Mouse (Mus musculus) adipose tissue, adult 10 weeks (tissue): ENCODE measurements around the gene Tas2r113. TPM values are rescaled to one million over a fixed set of nuclear protein-coding genes. Genes with fewer than 3 reads are reported as not detected.

Experiments used
- polyA plus RNA-seq: library from polyadenylated mRNA; stranded (reverse); fragments of 350-450 nt; fragmentation: Illumina TruSeq; extraction: RNeasy Lipid Tissue Mini Kit (QIAGEN cat#74804); gene quantifications from one replicate; pipeline ENCODE4 v1.2.3, GENCODE M21; 2014; ENCODE audit warnings: low read depth, low replicate concordance

Tas2r113 gene
- not detected for polyA plus RNA-seq

DNA sequence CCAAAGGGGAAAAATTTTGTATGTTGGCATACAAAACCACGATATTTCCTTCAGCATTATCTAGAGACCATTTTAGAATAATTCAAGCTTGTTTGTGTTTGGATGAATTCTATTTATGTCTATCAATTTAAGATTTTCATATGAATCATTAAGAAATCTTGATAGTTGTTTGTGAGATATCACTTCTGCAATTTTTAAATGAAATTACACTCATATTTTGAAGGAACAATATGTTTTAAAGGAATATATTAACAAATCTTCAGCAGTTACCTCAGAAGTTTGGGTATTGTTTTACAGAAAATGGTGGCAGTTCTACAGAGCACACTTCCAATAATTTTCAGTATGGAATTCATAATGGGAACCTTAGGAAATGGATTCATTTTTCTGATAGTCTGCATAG is at the start of gene Tas2r113:
Tas2r113 (plus strand) TSS at position 301 of the 400 bp plus-strand sequence.

DNA sequence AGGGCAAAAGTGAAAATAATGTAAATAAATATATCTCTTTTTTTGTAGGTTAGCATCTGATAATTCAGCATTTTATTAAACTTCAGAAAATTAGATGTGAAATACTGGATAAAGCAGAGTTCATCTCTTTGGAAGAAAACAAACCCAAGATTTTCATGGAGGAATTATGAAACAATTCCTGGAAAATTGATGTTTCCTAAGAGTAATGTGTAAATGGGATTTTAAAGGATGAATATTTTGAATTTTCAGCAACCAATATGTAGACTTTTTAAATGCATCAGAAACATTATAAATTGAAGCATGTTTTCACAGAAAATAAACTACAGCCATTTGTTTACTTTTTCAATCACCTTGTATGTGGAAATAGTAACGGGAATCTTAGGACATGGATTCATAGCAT is 46.0 kb upstream of the Tas2r113 start, which contains the start of gene Tas2r123:
Tas2r123 (plus strand) TSS at position 301 of the 400 bp plus-strand sequence.

GRCm38 (mm10) chr6:132855138-132855537 is 37.7 kb upstream of the Tas2r113 start, which contains the start of gene Tas2r116:
Gene Tas2r116, plus strand, starts transcription at chr6:132855438.

GRCm38 (mm10) chr6:132867708-132868107 is 25.1 kb upstream of the Tas2r113 start, which contains the start of gene Tas2r110:
Gene Tas2r110, plus strand, starts transcription at chr6:132868008.

DNA sequence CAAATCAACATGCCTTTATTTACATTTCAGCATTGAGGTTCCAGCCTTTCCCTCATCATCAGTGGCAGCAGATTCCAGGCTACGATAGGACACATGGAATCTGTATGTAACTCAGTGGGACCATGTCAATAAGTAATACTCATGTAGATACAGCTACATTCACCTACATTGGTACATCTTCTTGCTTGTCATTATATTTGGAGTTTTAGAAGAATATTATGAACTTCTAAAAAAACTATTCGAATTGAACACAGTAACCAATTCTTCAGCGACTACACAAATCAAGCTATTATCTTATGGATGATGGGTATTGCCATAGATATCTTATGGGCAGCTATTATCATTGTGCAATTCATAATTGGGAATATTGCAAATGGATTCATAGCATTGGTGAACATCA is 16.5 kb downstream of the Tas2r113 start, which contains the start of gene Tas2r125:
Tas2r125 (plus strand) TSS at position 301 of the 400 bp plus-strand sequence.

Other genes starting within 250 kb of the Tas2r113 start
- gene A630073D07Rik, start 241.5 kb upstream of the Tas2r113 start, polyA plus RNA-seq: not detected
- not detected for gene Tas2r120, start 236.1 kb upstream of the Tas2r113 start, polyA plus RNA-seq
- not detected for gene Tas2r121, start 192.0 kb upstream of the Tas2r113 start, polyA plus RNA-seq
- gene Tas2r122, start 181.1 kb upstream of the Tas2r113 start, polyA plus RNA-seq: not detected
- gene Tas2r115, start 155.0 kb upstream of the Tas2r113 start, polyA plus RNA-seq: not detected
- gene Tas2r124, start 138.3 kb upstream of the Tas2r113 start, polyA plus RNA-seq: not detected
- gene Tas2r102, start 130.9 kb upstream of the Tas2r113 start, polyA plus RNA-seq: not detected
- gene Tas2r136, start 114.8 kb upstream of the Tas2r113 start, polyA plus RNA-seq: not detected
- gene Tas2r117, start 90.2 kb upstream of the Tas2r113 start, polyA plus RNA-seq: not detected
- not detected for gene Tas2r123, start 45.9 kb upstream of the Tas2r113 start, polyA plus RNA-seq
- not detected for gene Tas2r116, start 37.6 kb upstream of the Tas2r113 start, polyA plus RNA-seq
- gene Tas2r110, start 25.0 kb upstream of the Tas2r113 start, polyA plus RNA-seq: not detected
- gene Tas2r125, start 16.6 kb downstream of the Tas2r113 start, polyA plus RNA-seq: not detected
- not detected for gene Tas2r129, start 58.1 kb downstream of the Tas2r113 start, polyA plus RNA-seq
- gene Tas2r131, start 64.9 kb downstream of the Tas2r113 start, polyA plus RNA-seq: not detected
- not detected for gene Tas2r109, start 88.0 kb downstream of the Tas2r113 start, polyA plus RNA-seq
- not detected for gene Tas2r103, start 144.1 kb downstream of the Tas2r113 start, polyA plus RNA-seq
- gene Tas2r140, start 162.8 kb downstream of the Tas2r113 start, polyA plus RNA-seq: not detected
- gene Smim10l1, start 211.9 kb downstream of the Tas2r113 start, polyA plus RNA-seq: 58.9 TPM